Mouse (Mus musculus): ENCODE measurements at regions not wholly inside any gene's neighbourhood (a gene's known extent, or its start where the extent isn't known, plus 50 kb on each side); places are given as distances from the start of the nearest gene placed in this dataset.

DNA sequence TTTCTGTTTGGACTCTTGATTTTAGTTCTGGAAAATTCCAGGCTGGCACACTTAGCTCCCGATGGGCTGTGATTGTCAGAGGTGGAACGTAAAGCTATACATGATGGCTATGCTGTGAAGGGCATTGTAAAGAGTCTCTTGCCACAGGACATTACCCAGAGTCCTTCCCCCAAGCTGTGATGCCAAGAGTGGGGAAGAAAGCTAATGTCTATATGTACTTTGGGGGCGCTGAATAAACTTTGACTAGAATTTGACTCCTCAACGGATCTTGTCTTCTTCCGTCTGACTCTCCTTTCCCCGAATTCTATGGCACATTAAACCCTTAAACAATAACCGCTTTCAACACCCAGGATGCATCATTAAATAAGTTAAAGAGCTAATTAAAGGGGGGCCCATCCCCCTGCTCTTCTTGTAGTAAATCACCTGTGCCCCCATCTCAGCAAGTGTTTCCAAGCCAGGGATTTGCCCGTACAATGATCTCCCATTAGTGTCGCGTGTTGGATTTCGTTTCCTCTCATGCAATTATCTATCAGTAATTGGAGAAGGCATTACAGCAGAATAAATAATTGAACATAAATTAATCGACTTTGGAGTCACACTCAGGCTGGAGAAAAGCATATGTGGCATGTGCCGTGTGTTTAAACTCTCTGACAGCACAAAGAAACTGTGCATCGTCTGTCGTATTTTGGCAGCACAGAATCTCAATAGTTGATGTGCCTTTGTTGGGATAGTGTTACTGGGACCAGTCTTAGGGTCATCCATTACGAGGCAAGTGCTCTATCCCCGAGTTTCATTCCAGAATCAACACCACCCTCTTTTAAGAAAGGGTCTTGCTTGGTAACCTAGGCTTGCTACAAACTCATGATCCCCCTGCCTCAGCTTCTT is 343.9 kb downstream of the Nucb2 start:
- ATAC-seq (replicated peaks; ENCODE audit: poor library complexity, severe bottlenecking), result no peak

DNA sequence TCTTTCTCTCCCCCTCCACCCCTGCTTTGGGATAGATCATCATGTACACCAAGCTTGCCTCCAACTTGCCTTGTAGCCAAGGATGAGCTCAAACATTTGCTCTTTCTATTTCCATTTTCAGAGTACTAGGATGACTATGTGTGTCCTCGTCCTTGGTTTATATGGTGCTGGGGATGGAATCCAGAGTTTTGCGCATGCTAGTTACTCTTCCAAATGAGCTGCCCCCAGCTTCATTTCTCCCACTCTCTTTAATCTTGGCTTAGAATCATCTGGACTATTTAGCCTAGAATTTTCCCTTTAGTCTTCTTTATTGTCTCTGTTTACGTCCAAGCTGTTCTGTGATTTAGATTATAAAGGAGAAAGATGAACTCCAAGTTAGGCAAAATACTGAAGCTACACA is 349.2 kb downstream of the Nucb2 start:
- ATAC-seq (replicated peaks; ENCODE audit: poor library complexity, severe bottlenecking), result no peak

DNA sequence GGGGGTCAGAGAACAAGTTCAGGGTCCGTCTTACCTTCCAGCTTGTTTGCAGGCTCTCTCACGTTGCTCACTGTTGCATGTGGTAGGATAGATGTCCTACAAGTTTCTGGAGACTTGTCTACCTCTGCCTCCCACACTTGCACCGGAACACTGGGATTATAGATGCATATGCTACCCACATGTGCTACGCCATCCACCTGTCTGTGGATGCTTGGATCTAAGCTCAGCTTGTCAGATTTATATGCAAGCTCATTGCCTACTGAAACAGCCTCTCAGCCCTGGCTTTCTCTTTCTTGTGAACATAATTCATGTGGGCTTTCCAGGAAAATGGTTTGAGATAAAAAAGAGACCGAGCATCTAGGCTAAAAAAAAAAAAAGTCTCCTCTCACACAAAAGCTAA is 353.0 kb downstream of the Nucb2 start:
- ATAC-seq (replicated peaks; ENCODE audit: poor library complexity, severe bottlenecking), result no peak

DNA sequence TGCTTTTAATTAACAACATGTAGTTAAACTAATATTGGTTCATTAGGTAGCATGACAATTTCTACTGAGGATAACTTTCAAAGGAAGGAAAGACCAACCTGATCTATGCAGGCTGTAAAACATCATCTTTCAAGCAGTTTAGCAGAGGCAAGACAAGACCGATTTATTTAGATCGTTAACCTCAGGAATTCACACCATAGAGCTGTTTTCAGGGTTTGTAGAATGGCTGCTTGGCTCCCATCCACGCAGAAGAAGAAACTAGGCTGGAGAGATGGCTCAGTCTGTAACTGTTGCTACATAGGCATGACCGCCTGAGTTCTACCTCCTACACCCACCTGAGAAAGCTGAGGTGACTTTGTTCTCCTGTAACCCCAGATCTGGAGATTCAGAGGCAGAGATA is 353.6 kb downstream of the Nucb2 start:
- no peak for ATAC-seq (replicated peaks; ENCODE audit: poor library complexity, severe bottlenecking)

DNA sequence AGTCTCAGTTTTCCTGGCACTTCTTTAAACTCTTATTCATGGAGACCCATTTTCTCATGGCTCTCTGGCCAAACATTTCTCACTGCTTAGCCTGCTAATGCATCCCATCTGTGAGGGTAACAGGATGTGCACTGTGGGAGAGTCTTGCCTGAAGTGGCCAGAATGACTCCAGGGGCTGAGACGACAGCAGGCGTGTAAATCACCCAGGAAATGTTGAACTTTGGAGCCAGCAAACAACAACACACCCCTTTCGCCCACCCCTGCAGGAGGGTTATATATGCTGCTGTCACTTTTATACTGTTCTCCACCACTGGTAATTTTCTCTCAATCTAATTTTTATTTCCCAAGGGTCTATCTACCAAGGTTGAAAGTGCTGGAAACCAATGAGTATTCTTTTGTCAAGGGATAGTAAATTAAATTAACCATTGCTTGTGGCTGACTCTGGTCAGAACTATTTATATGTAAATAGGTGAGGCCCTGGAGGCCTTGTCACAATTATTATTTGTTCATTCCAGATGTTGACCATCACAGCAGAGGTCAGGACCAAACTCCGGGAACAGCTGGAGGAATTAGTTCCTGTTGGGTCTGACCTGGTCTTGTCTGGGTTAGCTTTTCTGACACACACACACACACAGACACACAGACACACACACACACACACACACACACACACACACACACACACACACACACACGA is 378.2 kb downstream of the Nucb2 start:
- ATAC-seq (replicated peaks; ENCODE audit: poor library complexity, severe bottlenecking), result no peak

DNA sequence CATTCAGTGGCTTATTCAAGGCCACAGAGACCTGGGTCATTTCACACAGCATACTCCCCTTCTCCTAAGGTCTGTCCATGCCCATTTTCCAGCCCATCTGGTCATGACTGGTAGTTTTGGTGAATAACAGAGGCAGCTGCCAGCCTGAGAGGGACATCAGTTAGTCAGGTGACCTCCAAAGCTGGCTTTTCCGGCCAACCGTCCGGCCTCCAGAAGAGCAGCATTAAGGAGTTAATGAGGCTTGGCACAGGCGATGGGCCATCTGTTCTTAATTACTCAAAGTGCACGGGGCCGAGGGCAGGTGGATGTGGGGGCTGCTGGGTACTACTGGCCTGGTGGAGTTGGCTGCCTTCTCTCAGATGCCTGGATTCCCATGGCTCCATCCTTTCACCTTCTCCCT is 389.7 kb downstream of the Nucb2 start:
- ATAC-seq (replicated peaks; ENCODE audit: poor library complexity, severe bottlenecking), result no peak

DNA sequence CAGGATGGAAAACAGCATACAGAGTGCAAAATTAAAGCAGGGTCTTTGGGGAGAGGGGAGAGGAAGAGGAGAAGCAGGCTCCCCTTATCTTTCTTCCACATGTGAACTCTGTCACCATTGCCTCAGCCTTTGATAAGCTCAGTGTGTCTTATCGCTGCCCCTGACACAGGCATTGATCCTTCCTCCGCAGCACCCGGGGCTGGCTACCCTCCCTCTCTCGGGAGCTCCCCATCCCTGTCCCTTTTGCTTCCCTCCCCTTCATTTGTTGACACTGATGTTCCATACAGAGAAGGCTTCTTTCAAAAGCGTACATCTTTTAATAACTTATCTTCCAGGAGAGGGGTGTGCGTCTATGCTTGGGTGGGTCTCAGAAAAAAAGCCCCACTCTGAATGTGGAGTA is 411.6 kb downstream of the Nucb2 start:
- no peak for ATAC-seq (replicated peaks; ENCODE audit: poor library complexity, severe bottlenecking)

DNA sequence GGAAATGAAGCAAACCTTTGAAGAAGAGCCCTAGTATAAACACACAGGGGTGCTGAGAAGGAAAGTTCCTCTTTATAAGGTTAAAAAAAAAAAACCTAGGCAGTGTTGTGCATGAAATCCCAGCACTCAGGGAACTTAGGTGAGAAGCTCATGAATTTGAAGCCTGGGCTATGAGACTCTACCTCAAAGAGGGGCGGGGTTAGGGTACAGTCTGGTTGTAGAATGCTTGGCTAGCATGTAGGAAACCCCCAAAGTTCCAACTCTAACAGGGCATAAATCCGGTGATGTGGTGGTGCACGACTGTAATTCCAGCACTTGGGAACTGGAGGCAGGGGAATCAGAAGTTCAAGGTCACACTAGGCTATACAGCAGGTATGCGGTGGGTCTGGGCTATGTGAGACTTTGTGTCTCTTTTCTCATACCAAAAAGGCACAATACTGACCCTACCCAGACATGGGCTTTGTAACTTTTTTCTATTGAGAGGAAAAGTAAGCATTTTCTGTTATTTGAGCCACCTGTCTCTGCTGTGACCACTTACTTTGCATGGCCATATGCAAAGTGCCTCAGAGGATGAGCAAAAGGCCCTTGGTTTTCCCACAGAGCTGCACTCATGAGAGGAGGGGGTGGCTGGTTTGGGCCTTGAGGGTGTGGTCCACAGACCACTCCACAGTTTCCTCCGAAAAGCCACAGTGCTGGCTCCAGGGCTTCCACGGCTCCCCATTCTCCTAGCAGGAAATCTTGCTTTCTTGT is 413.9 kb downstream of the Nucb2 start:
- ATAC-seq (replicated peaks; ENCODE audit: poor library complexity, severe bottlenecking), result no peak

DNA sequence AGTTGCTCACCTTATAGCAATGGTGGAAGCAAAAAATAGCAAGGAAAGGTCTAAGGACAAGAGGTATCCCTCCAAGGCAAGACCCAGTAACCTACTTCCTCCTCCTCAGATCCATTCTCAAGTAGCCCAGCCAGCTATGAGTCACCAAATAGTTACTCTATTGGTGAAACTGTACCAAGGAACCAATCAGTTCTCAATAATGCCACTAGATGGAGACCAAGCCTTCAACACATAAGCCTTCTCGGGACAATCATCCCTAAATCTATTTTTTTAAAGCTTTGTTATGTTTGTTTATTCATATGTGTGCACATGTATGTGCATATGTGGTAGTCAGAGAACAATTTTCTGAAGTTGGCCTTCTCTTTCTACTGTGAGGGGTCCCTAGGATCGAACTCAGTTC is 434.3 kb upstream of the Xylt1 start:
- ATAC-seq (replicated peaks; ENCODE audit: poor library complexity, severe bottlenecking), result no peak

GRCm38 (mm10) chr7:116959196-116959895 is 421.4 kb upstream of the Xylt1 start:
- no peak for ATAC-seq (replicated peaks; ENCODE audit: poor library complexity, severe bottlenecking)

- ATAC-seq (replicated peaks; ENCODE audit: poor library complexity, severe bottlenecking), result no peak
These were observed 416.9 kb upstream of the Xylt1 start for GRCm38 (mm10) chr7:116963839-116964238.

DNA sequence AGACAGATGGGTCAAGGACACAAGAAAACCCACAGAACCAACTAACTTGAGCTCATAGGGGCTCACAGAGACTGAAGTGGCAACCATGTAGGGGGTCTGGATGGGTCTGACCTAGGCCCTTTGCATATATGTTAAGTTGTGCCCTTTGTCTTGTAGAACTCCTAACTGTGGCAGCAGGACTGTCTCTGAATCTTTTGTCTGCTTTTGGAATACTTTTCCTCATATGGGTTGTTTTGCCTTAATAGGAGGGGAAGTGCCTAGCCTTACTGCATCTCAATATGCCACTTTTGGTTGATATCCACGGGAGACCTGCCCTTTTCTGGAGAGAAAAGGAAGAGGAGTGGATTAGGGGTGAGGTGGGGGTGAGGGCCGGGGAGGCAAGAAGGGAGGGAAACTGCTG is 389.4 kb upstream of the Xylt1 start:
- no peak for ATAC-seq (replicated peaks; ENCODE audit: poor library complexity, severe bottlenecking)

DNA sequence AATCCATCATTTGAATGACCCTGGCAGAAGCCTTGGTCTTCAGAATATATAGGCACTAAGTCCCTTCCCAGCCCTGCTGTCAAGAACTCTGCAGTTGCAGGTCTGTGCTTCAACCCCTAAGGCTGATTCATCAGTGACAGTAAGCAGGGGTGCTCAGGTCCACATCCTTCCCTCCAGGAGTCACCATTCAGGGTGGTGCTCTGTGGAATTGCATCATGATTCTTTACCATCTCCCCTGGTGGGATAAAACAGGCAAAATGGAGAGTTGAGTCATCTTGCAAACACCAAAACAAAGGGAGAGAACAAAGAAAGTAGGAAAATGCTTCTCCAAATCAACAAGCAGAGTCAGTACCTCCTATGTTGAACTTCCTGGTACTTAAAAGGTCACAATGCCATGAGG is 388.6 kb upstream of the Xylt1 start:
- no peak for ATAC-seq (replicated peaks; ENCODE audit: poor library complexity, severe bottlenecking)

GRCm38 (mm10) chr7:116995770-116996169 is 385.0 kb upstream of the Xylt1 start:
- no peak for ATAC-seq (replicated peaks; ENCODE audit: poor library complexity, severe bottlenecking)

DNA sequence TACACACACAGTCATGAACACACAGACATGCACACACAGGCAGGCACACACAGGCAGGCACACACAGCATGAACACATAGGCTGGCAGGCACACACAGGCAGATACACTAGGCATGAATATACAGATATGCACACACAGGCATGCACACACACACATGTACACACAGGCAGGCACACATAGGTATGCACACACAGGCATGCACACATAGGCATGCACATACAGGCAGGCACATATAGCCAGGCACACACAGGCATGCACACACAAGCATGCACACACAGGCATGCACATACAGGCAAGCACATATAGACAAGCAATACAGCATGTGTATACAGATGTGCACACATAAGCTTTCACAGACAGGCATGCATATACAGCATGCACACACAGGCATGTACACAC is 377.6 kb upstream of the Xylt1 start:
- ATAC-seq (replicated peaks; ENCODE audit: poor library complexity, severe bottlenecking), result no peak

- no peak for ATAC-seq (replicated peaks; ENCODE audit: poor library complexity, severe bottlenecking)
These were observed 362.4 kb upstream of the Xylt1 start for GRCm38 (mm10) chr7:117018349-117018748.

GRCm38 (mm10) chr7:117021716-117022115 is 359.1 kb upstream of the Xylt1 start:
- no peak for ATAC-seq (replicated peaks; ENCODE audit: poor library complexity, severe bottlenecking)

- no peak for ATAC-seq (replicated peaks; ENCODE audit: poor library complexity, severe bottlenecking)
These were observed 335.9 kb upstream of the Xylt1 start for GRCm38 (mm10) chr7:117044926-117045325.

DNA sequence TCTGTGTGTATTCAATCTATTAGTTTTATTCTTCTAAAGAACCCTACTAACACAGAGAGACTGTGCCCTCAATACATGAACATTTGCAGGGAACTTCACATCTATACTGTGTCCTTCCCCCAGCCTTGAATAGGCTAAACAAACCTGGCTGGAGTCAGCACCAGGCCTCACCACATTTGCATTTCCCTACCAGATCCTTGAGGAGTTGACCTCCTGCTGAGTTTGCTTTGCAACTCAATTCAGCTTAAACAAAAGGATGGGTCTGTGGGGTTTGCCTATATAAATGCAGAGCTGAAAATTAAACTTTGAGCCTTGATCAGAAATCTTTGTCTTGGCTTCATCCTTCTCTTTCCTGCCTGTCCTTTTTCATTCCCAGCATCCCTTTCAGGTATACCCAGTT is 331.5 kb upstream of the Xylt1 start:
- ATAC-seq (replicated peaks; ENCODE audit: poor library complexity, severe bottlenecking), result no peak

DNA sequence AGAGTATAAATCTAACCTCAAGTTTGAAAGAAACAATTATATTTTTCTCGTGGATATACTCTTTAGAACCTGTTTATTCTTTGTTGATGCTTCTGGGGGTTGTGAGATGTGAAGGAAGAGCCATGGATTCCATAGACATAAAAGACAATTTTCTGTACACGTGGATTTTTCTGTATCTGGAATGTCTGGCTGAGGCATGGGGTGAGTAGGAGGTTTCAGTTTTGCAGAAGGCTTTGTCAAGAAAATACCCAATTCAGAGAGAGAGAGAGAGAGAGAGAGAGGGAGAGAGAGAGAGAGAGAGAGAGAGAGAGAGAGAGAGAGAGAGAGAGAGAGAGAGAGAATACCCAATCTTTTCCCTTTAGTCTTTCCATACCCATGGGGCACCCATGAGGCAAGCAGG is 315.0 kb upstream of the Xylt1 start:
- no peak for ATAC-seq (replicated peaks; ENCODE audit: poor library complexity, severe bottlenecking)

Measured in granulocyte monocyte progenitor cell, adult 5-6 weeks (primary cell).